Mouse (Mus musculus): ENCODE measurements around the gene Got1. TPM values are rescaled to one million over a fixed set of nuclear protein-coding genes. Genes with fewer than 3 reads are reported as not detected.

The Got1 gene
- total and polyA plus RNA-seq, 3 experiments, result 131 to 228 (median 176) TPM

- TF ChIP-seq ZMIZ1 (IDR thresholded peaks at IDR 0.05; ENCODE audit: low read depth, low read length) (no peak), EP300 (IDR thresholded peaks at IDR 0.05; ENCODE audit: low read length) (no peak), IRF4 (IDR thresholded peaks at IDR 0.05; ENCODE audit: low read depth, low read length) (no peak), HCFC1 (IDR thresholded peaks at IDR 0.05; ENCODE audit: low read depth, low read length) (no peak), MAX (IDR thresholded peaks at IDR 0.05; ENCODE audit: low read length) (no peak), MAZ (IDR thresholded peaks at IDR 0.05; ENCODE audit: low read depth, low read length) (no peak), CHD2 (IDR thresholded peaks at IDR 0.05; ENCODE audit: low read length) (no peak), RCOR1 (conservative IDR thresholded peaks at IDR 0.05; ENCODE audit: low read depth, low read length) (no peak), SMC3 (IDR thresholded peaks at IDR 0.05; ENCODE audit: low read depth, low read length) (no peak), KAT2A (IDR thresholded peaks at IDR 0.05; ENCODE audit: insufficient replicate concordance, low read length) (no peak), TCF12 (IDR thresholded peaks at IDR 0.05; ENCODE audit: low read depth, low read length) (no peak), UBTF (IDR thresholded peaks at IDR 0.05; ENCODE audit: low read depth, low read length) (no peak), CTCF (conservative IDR thresholded peaks at IDR 0.05 in 1 of 2, IDR thresholded peaks at IDR 0.05 in 1 of 2; ENCODE audit: low read depth in 2 of 2, low read length in 2 of 2) (no peak; a peak in 1 of 4 replicates), USF2 (conservative IDR thresholded peaks at IDR 0.05; ENCODE audit: low read depth, low read length) (no peak), ETS1 (conservative IDR thresholded peaks at IDR 0.05; ENCODE audit: low read depth, low read length) (no peak), NRF1 (IDR thresholded peaks at IDR 0.05; ENCODE audit: low read depth, low read length) (no peak), ZC3H11A (IDR thresholded peaks at IDR 0.05; ENCODE audit: low read depth, low read length) (no peak), MXI1 (IDR thresholded peaks at IDR 0.05; ENCODE audit: low read depth, low read length) (no peak)
- DNase-seq (ENCODE audit: extremely low read depth), result no peak
- peaks cover 8 to 19% of the 10 kb centered on the region in 2 experiments for H3K4me1 ChIP-seq (ENCODE audit: control insufficient read depth in 1 of 2, insufficient read depth in 2 of 2)
- no peaks in the 10 kb centered on the region for H3K36me3 ChIP-seq (replicated peaks in 1 of 2; ENCODE audit: control insufficient read depth in 1 of 2, insufficient read depth in 1 of 2, low read length in 1 of 2)
- no peak overlapping the region for H3K9ac ChIP-seq (ENCODE audit: insufficient read depth, low read depth)
- no peak overlapping the region for H3K4me3 ChIP-seq (replicated peaks in 1 of 3; ENCODE audit: low read depth in 2 of 3, low read length in 2 of 3, poor library complexity in 1 of 3)
- no peaks in the 10 kb centered on the region for H3K27me3 ChIP-seq (replicated peaks)
- dilution Hi-C loops (cut with MboI; ENCODE audit: extremely low pct_ligation_motif_present, extremely low pct_unique_long_range_greater_than_20kb, low sequenced_read_pairs) (no loop called here), in situ Hi-C loops (cut with MboI; ENCODE audit: low pct_ligation_motif_present, low pct_unique_long_range_greater_than_20kb, low sequenced_read_pairs) (loop anchor here (5.0 to 10.0 kb wide), 2 partner anchors 36 to 97 kb away; no protein-coding TSS in a partner anchor)
- no peak overlapping the region for H3K27ac ChIP-seq (ENCODE audit: insufficient read depth, low read depth)
- H3K4me2 ChIP-seq (ENCODE audit: insufficient read depth, low read depth, poor library complexity, severe bottlenecking), result no peak overlapping the region
- H3K79me2 ChIP-seq (replicated peaks; ENCODE audit: control insufficient read depth, extremely low read depth, insufficient read depth, poor library complexity, severe bottlenecking), result peaks cover 11% of the 10 kb centered on the region
- H3K9me3 ChIP-seq (replicated peaks; ENCODE audit: low read length), result no peaks in the 10 kb centered on the region
Measured at GRCm38 (mm10) chr19:43528056-43528587, 3.7 kb upstream of the Got1 start.

- H3K9ac ChIP-seq (ENCODE audit: insufficient read depth, low read depth), result no peak overlapping the region
- dilution Hi-C loops (cut with MboI; ENCODE audit: extremely low pct_ligation_motif_present, extremely low pct_unique_long_range_greater_than_20kb, low sequenced_read_pairs), result no loop called here
- H3K36me3 ChIP-seq (replicated peaks in 1 of 2; ENCODE audit: control insufficient read depth in 1 of 2, insufficient read depth in 1 of 2, low read length in 1 of 2), result no peaks in the 10 kb centered on the region
- H3K27ac ChIP-seq (ENCODE audit: insufficient read depth, low read depth), result no peak overlapping the region
- H3K27me3 ChIP-seq (replicated peaks), result no peaks in the 10 kb centered on the region
- H3K9me3 ChIP-seq (replicated peaks; ENCODE audit: low read length), result no peaks in the 10 kb centered on the region
- peaks cover 21% of the 10 kb centered on the region for H3K79me2 ChIP-seq (replicated peaks; ENCODE audit: control insufficient read depth, extremely low read depth, insufficient read depth, poor library complexity, severe bottlenecking)
- TF ChIP-seq UBTF (IDR thresholded peaks at IDR 0.05; ENCODE audit: low read depth, low read length), result no peak
- TF ChIP-seq SMC3 (IDR thresholded peaks at IDR 0.05; ENCODE audit: low read depth, low read length), result peak; percentile 83
- TF ChIP-seq CHD2 (IDR thresholded peaks at IDR 0.05; ENCODE audit: low read length), result no peak
- no peak for TF ChIP-seq HCFC1 (IDR thresholded peaks at IDR 0.05; ENCODE audit: low read depth, low read length)
- TF ChIP-seq MYC (IDR thresholded peaks at IDR 0.05; ENCODE audit: low read depth, low read length), result no peak
- peak in 1 of 2 experiments; percentile 76; a peak in 2 of 4 replicates for TF ChIP-seq CTCF (conservative IDR thresholded peaks at IDR 0.05 in 1 of 2, IDR thresholded peaks at IDR 0.05 in 1 of 2; ENCODE audit: low read depth in 2 of 2, low read length in 2 of 2)
- TF ChIP-seq E2F4 (IDR thresholded peaks at IDR 0.05; ENCODE audit: insufficient replicate concordance, low read depth, low read length), result no peak
- no peak for TF ChIP-seq EP300 (IDR thresholded peaks at IDR 0.05; ENCODE audit: low read length)
- peak; percentile 28; the same call in 1 of the 2 replicates for TF ChIP-seq MEF2A (IDR thresholded peaks at IDR 0.05; ENCODE audit: borderline replicate concordance, low read depth, low read length)
- no peak for TF ChIP-seq ZMIZ1 (IDR thresholded peaks at IDR 0.05; ENCODE audit: low read depth, low read length)
- no peak for TF ChIP-seq POLR2A (IDR thresholded peaks at IDR 0.05; ENCODE audit: low read depth, low read length)
- no peak for TF ChIP-seq JUN (IDR thresholded peaks at IDR 0.05; ENCODE audit: insufficient read depth, low read depth, low read length)
- TF ChIP-seq RAD21 (IDR thresholded peaks at IDR 0.05; ENCODE audit: low read depth, low read length), result peak; percentile 60
- no peak for TF ChIP-seq ZC3H11A (IDR thresholded peaks at IDR 0.05; ENCODE audit: low read depth, low read length)
- TF ChIP-seq MAZ (IDR thresholded peaks at IDR 0.05; ENCODE audit: low read depth, low read length), result no peak
- TF ChIP-seq MXI1 (IDR thresholded peaks at IDR 0.05; ENCODE audit: low read depth, low read length), result no peak
- H3K4me2 ChIP-seq (ENCODE audit: insufficient read depth, low read depth, poor library complexity, severe bottlenecking), result peak overlapping the region; percentile 22
- H3K4me3 ChIP-seq (replicated peaks in 1 of 3; ENCODE audit: low read depth in 2 of 3, low read length in 2 of 3, poor library complexity in 1 of 3), result no peak overlapping the region
- peaks cover 8 to 19% of the 10 kb centered on the region in 2 experiments for H3K4me1 ChIP-seq (ENCODE audit: control insufficient read depth in 1 of 2, insufficient read depth in 2 of 2)
- DNase-seq (ENCODE audit: extremely low read depth), result no peak
- in situ Hi-C loops (cut with MboI; ENCODE audit: low pct_ligation_motif_present, low pct_unique_long_range_greater_than_20kb, low sequenced_read_pairs), result loop anchor here (5.0 to 10.0 kb wide), 2 partner anchors 35 to 98 kb away; no protein-coding TSS in a partner anchor
Measured at GRCm38 (mm10) chr19:43527131-43527530, 2.7 kb upstream of the Got1 start.
